Mouse (Mus musculus): ENCODE results near the gene Scn5a.

The Scn5a gene

DNA sequence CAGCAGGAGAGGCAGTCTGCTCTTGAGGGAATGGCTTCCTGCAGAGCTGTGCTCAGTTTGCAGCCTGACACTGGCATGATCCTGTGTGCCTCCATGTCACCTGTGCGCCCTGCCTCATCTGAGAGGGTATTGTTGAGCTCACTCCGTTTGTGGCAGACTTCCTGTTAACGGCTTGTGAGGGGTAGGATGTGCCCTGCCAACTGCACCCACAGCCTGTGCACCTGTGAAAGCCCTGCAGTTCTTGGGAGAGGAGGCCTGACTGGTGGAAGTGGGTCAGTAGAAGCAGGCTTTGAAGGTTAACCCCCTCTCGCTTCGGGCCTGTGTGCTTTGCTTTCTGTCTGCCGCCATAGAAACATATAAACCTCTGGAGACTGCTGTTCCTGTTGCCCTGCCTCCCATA lies 113.8 kb downstream of the Scn5a start:
- in situ Hi-C loops (cut with MboI, MseI): no loop called here

DNA sequence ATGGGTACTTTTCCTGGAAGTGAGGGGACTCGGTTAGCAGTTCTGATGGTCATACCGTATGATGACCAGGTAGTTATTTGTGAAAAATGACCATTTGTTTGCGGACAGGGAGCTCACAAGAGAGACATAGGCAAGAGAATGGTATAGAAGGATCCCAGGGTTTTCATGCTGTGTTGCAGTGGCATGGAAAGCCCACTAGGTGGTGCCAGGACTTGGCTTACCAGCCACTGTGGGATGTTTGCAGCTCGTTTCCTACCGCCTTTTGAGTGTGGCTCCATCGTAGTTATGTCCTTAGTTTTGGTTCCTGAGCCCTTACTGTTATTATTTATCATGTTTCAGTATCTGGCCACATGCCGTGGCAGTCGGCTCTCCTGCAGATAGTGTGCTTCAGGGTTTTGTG lies 118.4 kb downstream of the Scn5a start:
- in situ Hi-C loops (cut with MboI, MseI): no loop called here

DNA sequence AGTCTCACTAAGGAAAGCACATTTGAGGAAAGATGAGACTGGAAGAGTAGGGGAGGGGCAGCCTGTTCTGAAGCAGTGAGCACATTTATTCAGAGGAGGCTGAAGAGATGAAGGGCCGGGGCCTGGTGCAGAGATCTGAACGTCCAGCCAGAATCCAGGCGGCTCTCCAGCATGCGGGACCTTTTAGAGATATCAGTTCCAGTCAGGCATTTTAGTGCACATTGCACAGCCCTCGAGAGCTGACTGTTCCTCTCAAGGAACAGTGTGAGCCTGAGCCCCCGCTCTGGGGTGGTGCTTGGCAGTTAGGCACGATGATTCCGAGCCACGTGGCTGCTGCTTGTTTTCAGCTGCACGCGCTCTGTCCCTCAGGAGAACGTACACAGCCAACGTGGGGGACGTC lies 121.7 kb downstream of the Scn5a start:
- in situ Hi-C loops (cut with MboI, MseI): no loop called here

DNA sequence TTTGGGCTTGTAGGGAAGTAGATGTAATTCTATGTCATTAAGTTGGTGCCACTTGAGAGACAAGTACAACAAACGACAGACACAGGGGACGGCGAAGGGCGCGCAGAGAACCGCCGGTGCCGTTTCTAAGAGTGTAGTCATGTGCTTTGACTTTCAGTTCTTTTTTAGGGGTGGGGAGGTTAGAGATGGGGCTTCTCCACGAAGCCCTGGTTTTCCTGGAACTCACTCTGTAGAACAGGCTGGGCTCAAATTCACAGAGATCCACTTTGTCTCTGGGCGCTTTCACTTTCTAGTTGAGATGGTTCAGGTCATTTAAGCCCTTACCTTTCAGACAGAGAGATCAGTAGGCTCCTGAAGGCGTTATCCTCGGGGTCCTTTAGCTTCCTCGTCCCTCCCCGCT lies 122.8 kb downstream of the Scn5a start:
- in situ Hi-C loops (cut with MboI, MseI): no loop called here

DNA sequence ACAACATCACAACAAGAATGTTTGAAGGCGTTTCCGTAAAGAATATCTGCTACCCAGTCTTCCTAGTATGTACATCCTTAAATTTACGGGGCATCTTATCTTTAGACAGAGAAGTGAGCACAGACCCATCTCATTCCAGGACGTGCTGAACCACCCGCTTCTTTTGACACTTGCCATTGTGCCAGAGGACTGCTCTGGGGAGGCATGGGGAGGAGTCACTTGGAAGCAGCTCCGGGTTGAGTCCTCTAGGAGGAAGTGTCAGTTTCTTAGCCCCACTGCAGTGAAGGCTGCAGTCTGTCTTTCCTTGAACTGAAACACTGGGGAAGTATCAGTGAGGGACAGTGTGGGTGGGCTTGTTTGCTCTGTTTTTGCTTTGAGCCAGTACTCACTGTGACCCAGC lies 133.1 kb downstream of the Scn5a start:
- in situ Hi-C loops (cut with MboI, MseI): loop anchor here (5.0 kb wide), 1 partner anchor 98 kb away; no protein-coding TSS in a partner anchor

DNA sequence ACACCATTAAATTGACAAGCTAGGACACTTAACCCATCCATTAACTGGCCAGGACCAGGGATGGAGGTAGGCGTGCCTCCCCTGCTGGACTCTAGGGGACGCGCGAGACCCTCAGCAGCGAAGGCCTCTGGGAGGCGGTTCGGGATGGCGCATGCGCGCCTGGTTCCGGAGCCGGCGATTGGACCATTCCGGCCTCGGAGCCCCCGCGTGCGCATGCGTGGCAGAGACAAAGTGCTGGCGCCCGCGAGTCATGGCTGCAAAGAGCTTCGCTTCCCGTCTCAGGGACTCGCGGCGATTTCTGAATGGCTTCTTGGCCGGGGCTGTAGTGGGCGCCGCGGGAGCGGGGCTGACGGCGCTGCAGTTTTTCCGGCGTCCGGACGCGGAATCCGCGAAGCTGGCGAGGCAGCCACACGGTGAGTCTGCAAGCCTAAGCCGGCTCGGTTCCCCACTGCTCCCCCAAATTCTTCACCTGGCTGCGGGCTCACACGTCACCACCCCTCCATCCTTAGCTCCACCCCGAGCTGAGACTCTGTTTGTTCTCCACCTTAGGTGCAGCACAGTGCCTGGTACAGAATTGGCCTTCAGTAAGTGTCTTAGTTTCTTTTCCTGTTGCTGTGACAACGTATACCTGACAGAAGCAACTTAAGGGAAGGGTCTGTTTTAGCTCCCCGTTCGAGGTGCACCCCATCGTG lies 133.9 kb downstream of the Scn5a start, which contains the start of gene Exog:
TSS of gene Exog (plus strand) at position 206 of the 692 bp plus-strand sequence.
- in situ Hi-C loops (cut with MboI, MseI): loop anchor here (5.0 kb wide), 1 partner anchor 98 kb away; no protein-coding TSS in a partner anchor

DNA sequence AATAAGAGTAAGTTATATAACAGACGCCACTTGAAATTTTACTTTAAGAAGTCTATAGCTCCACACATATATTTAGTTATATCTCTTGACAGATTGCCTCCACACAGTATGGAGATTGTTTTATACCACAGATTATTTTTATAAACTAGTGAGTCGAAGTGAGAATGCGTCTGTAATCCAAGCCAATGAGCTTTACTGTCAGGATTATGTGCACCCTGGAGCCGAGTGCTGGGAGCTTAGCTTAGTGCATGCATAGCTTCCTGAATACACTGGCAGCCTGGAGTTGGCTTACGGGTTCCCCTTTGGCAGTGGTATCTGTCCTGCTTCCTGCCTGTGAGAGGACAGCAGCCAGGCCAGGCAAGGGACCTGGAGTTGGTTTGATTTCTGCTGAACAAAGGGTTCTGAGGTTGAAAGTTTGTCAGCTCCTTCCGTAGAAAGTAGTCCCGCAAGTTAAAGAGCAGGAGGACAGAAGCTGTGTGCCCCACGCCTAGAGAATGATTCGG lies 140.3 kb downstream of the Scn5a start:
- in situ Hi-C loops (cut with MboI, MseI): no loop called here

DNA sequence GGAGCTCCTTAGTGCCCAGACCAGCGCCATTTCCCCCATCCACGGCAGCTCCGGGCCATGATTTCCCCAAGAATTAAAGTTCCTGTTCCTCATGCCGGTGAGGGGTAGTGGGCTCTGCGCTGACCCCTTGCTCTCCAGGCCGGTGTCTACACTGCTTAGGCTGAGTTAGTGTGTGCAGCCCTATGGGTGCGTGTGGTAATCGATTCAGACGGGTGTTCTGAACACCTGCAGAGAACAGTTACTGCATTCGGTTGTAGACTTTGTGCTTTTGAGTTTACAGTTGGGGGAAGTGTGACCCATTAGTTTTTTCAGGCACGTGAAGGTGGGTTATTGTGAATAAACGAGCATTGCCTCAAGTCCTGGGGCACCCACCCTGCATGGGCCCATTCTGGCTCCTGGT lies 140.8 kb downstream of the Scn5a start:
- in situ Hi-C loops (cut with MboI, MseI): no loop called here

DNA sequence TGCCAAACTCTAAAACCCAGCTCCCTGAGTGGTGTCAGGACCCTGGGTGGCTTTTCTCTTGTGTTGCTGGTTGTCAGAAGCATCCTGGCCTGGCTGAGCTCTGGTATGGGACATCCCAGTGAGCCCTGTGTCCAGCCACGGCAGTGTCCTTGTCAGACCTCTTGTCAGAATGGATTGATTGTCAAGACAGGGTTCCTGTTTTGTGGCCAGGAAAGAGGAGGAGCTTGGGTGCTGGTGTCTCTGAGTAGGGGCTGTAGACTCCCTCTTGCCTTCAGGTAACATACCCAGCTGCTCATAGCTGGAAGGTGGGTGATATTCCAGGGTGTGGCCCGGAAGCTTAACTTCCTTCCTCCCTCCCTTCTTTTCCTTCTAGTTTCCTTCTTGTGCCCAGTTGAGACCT lies 143.0 kb downstream of the Scn5a start:
- in situ Hi-C loops (cut with MboI, MseI): no loop called here
